Mouse (Mus musculus): ENCODE measurements around the gene Ccl7. TPM values are rescaled to one million over a fixed set of nuclear protein-coding genes. Genes with fewer than 3 reads are reported as not detected.

Gene Ccl7
- polyA plus RNA-seq (2014; fragmentation: Illumina TruSeq; extraction: RNeasy Lipid Tissue Mini Kit (QIAGEN cat#74804); ENCODE audit: low read depth, low replicate concordance) = not detected

DNA sequence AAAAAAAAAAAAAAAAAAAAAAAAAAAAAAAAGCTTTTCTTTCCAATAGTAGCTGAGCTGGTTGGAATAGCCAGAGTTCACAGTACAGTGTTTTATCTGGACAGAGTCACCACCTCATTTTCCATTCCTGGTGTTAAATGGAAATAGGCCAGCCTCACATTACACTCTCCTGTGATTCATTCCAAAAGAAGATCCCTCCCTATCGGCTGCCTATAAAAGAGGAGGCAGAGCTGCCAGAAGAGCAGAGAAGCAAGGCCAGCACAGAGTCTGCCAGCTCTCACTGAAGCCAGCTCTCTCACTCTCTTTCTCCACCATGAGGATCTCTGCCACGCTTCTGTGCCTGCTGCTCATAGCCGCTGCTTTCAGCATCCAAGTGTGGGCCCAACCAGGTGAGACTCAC is at the start of gene Ccl7:
TSS of gene Ccl7 (plus strand) at position 242 of the 400 bp plus-strand sequence.

DNA sequence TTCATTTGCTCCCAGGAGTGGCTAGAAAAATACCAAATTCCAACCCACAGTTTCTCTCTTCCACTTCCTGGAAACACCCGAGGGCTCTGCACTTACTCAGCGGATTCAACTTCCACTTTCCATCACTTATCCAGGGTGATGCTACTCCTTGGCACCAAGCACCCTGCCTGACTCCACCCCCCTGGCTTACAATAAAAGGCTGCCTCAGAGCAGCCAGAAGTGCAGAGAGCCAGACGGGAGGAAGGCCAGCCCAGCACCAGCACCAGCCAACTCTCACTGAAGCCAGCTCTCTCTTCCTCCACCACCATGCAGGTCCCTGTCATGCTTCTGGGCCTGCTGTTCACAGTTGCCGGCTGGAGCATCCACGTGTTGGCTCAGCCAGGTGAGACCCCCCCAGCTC is 10.2 kb upstream of the Ccl7 start, which contains the start of gene Ccl2:
TSS of gene Ccl2 (plus strand) at position 216 of the 400 bp plus-strand sequence.

DNA sequence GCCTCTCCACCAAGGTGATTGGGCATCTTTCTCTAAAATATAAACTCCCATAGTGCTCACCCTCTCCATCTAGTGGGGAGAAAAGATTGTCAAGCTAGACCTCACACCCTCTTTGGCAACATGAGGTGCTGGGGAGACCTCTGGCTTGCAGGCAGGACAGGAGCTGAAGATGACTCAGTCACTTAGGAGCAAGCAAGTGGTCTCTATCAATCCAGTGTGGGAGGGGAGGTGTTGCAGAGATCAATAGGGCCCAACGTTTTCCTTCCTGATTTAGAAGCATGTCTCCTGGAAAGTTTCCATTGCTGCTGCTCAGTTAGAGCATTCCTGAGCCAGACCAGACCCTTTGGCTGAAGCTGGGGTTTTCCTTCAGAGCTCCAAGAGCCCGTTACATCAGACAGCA is 7.0 kb upstream of the Ccl7 start, which contains the start of gene Gm17268:
TSS of gene Gm17268 (minus strand) at position 28 of the 400 bp plus-strand sequence.

DNA sequence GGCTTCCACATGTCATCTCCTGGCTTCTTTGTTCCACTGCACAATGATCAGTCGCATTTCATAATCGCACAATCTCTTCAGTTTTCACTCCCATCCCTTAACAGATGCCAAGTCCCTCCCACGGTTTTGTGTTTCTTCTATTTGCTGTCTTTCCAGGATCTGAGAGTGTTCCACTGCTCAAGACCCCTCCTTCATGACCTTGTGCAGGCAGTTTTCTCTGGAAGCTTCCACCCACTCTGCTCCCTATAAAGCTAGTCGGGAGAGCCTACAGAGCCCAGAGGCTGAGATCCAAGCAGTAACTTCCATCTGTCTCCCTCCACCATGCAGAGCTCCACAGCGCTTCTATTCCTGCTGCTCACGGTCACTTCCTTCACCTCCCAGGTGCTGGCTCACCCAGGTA is 12.1 kb downstream of the Ccl7 start, which contains the start of gene Ccl11:
TSS of gene Ccl11 (plus strand) at position 178 of the 400 bp plus-strand sequence.

Other genes with a start within 250 kb of the Ccl7 start
- gene 5530401A14Rik, start 185.0 kb upstream of the Ccl7 start, polyA plus RNA-seq (2014; fragmentation: Illumina TruSeq; extraction: RNeasy Lipid Tissue Mini Kit (QIAGEN cat#74804); ENCODE audit: low read depth, low replicate concordance) = not detected
- not detected for gene Asic2, start 77.3 kb upstream of the Ccl7 start, polyA plus RNA-seq (2014; fragmentation: Illumina TruSeq; extraction: RNeasy Lipid Tissue Mini Kit (QIAGEN cat#74804); ENCODE audit: low read depth, low replicate concordance)
- gene Ccl2, start 10.1 kb upstream of the Ccl7 start, polyA plus RNA-seq (2014; fragmentation: Illumina TruSeq; extraction: RNeasy Lipid Tissue Mini Kit (QIAGEN cat#74804); ENCODE audit: low read depth, low replicate concordance) = not detected
- not detected for gene Gm17268, start 7.2 kb upstream of the Ccl7 start, polyA plus RNA-seq (2014; fragmentation: Illumina TruSeq; extraction: RNeasy Lipid Tissue Mini Kit (QIAGEN cat#74804); ENCODE audit: low read depth, low replicate concordance)
- not detected for gene Ccl11, start 12.1 kb downstream of the Ccl7 start, polyA plus RNA-seq (2014; fragmentation: Illumina TruSeq; extraction: RNeasy Lipid Tissue Mini Kit (QIAGEN cat#74804); ENCODE audit: low read depth, low replicate concordance)
- 0.69 TPM for gene Ccl12, start 56.1 kb downstream of the Ccl7 start, polyA plus RNA-seq (2014; fragmentation: Illumina TruSeq; extraction: RNeasy Lipid Tissue Mini Kit (QIAGEN cat#74804); ENCODE audit: low read depth, low replicate concordance)
- 3.7 TPM for gene Ccl8, start 69.5 kb downstream of the Ccl7 start, polyA plus RNA-seq (2014; fragmentation: Illumina TruSeq; extraction: RNeasy Lipid Tissue Mini Kit (QIAGEN cat#74804); ENCODE audit: low read depth, low replicate concordance)